Mouse (Mus musculus) left cerebral cortex, postnatal 25 days (tissue): ENCODE measurements at regions not wholly inside any gene's neighbourhood (a gene's known extent, or its start where the extent isn't known, plus 50 kb on each side); places are given as distances from the start of the nearest gene placed in this dataset.

ENCODE experiments used
- DNase-seq, 2 experiments: peaks; one replicate each; pipeline ENCODE4 v3.0.0; 2022; ENCODE audit warnings: low spot score in 2 of 2, mixed read lengths in 1 of 2
- intact Hi-C: fragments of 180-260 bp; cut with DNase I; formaldehyde crosslinking; loops from one replicate; pipeline ENCODE4 v1.15.1; 2025

DNA sequence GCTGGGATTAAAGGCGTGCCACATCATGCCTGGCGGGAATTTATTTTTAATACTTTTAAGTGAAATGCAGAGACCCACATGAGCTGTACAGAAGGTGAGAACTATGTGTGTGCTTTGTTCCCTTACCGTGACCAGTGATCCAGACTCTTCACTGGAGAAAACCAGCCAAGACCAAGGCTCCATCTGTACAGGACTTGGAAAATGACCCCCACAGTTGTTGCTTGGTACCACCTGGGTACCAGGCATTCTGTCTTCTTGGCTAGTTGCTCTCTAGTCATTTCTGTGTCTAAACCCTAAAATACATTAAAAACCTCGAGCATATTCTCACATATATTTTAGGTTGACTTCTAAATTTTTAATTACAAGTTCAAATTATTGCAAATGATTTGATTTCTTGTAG lies 491.5 kb upstream of the Nox3 start:
- DNase-seq, result no peak
- intact Hi-C loops, result no loop called here

DNA sequence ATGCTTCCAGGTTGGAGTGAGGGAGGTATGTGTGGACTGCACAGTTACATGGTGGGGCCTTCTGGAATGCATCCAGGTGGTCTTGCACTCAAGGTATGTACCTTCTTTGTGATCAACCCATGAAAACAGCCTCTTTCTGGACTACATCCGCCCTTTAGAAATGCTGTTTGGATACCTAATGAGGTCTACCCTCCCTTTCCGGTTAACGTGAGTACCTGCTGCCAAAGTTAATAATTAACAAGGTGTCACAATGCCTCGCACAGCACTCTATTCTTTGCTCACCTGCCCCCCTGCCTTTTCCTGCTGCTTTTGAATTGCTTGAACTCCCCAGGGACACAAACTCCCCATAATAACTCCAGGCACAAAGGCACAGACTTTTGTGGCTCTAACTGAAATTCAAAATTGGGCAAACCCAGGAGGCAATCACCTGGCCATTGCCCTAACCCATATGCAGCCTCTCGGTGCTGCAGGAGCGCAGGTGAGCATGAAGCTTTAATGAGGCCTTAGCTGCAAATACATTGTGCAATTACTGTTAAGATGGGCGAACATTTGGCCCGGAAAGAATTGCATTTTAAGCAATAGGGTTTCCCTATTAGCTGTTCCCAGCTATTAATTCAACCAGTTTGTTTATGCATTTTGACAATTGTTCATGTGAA lies 500.9 kb upstream of the Nox3 start:
- intact Hi-C loops, result no loop called here

DNA sequence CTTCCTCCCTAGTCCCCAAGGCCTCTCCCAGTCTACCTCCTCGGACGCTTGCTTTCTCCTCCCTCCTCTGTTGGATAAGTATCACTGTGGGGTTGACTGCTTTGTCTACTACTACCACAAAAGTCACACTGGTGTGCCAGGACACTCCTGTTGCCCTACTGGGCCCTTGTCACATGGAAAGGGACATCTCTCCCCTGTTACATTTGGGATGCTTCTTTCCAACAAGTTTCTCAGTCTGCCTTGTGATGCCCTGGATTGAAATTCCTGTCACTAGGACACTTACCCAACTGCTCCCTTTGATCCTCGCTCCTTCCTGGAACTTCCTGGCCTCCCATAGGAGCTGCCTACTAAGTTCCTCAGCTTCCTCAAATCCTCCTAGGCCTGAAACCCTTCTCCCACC lies 501.9 kb upstream of the Nox3 start:
- intact Hi-C loops, result no loop called here
- no peak for DNase-seq

More for the DNA sequence above, 500.9 kb upstream of the Nox3 start:
- DNase-seq, result no peak

DNA sequence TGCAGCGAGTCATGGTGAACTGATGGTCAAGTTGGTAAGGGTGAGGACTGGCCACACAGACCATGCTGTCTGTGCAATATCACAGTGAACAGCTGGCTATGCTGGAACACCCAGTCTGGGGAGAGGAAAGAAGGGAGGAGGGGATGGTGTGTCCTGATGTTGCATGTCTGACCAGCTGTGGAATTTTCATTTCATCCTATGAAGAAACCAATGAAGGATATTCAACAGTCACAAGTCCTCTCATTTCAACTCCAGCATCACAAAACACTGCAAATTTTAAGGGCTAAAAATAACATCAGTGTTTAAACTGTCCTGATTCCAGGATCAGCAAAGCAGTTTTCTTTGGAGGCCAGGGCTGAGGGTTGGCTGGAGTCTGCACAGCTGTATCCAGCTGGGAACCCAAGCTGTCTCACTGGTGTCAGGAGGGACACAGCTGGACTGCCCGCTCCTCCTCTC lies 503.7 kb upstream of the Nox3 start:
- intact Hi-C loops, result no loop called here
- DNase-seq, result no peak

DNA sequence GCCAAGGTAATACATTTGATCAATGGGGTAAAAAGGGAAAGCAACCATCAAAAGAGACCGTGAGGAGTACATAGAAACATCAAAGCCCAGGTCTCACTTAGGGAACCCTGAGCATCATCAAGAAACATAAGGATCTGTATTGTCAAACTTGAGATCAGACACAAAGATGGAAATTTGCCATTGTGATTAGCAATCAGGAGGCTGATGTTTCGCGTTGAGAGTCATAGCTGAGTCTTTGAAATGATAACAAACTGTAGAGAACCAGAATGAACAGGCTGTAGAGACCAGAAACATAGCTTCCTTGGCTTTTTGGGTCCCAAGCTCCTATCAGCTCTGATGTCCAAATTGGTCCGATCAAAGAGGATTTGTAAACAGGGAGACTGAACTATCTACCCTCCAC lies 505.2 kb upstream of the Nox3 start:
- no peak for DNase-seq
- intact Hi-C loops, result no loop called here

DNA sequence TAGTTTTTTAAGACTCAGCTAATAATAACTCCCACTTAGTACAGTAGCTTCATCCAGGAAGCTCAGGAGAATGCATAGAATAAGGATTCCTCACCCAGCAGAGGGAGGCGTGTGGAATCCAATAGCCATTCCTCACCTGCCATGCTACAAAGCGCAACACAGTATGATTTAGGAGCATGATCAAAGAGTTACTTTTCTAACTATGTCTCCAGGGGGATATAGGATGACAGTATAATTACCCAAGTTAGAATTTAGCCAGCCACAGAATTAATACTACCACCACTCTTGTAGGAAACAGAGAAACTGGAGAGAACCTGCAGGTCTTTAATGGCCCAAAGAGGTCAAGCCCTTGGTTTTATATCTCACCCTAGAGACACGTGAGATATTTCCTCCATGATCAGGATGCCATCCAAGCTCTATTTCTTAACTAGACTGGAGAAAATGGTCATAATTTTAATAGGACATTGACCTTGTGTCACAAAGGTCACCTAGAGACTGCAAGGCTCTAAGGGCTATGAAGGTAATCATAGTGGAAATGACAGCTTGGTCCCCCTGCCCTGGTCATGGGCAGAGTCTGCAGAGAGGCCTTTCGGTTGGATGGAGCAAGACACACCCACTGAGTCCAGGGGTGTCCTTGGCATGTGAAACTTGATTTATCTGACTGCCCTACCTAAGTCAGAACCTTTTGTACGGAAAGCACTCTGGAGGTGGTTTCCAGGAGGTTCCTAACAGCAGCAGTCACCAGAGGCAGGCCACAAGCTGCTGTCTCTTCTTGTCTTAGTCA lies 512.3 kb upstream of the Nox3 start:
- intact Hi-C loops, result no loop called here
- DNase-seq, result no peak

DNA sequence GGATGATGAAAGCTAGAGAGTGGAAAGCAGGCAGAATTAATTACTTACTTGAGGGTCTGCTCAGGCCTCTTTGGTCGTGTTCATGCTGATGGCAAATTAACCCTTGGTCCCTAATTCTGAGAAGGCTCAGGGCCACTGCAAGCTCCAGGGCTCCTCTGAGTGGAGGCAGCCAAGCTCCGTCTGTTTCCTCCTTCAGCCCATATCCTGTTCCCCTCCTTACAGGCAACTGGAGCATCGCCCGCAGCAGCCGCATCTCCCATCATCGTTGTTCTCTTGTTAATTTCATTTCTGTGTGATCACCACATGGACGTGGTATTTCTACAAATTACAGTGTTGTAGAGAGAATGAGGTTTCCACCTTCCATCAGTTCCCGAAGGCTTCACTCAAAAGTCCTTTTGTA lies 513.6 kb upstream of the Nox3 start:
- DNase-seq, result no peak
- intact Hi-C loops, result no loop called here

DNA sequence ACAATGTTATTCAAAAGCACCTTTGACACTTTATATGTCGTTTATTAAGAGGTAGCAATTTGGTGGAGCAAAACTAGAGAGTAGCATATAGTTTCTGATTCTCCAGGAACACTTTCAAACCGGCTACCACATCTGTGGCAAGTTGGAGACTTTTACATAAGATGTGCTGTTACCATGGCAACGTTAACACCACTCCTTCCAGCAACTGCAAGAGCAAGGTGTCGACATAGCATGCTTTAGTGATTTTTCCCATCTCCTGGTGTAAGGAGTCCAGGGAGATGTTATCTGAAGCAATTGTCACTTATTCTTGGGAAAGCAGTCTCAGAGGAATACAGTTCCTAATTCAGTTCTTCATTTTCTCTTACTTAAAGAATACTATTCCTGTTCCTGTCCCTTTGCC lies 516.5 kb upstream of the Nox3 start:
- intact Hi-C loops, result no loop called here
- peak; percentile 44 to 84 for DNase-seq

DNA sequence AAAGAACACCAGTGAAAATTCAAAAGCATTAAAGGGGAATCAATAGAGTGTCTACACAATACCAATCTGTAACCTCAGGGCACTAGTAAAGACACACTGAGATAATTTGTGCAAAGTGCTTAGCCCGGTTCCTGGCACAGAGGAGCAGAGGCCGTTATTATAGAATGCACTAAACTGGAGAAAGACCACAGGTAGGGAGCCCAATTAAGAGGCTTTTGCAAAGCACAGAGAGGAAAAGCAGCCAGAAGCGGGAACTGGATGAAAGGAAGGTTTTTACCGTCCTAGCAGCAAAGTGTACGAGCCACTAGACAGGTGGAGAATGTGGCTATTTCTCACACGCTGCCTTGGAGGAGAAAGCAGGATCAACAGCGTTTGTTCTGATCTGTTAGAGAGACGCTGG lies 518.9 kb upstream of the Nox3 start:
- no peak for DNase-seq
- intact Hi-C loops, result no loop called here

DNA sequence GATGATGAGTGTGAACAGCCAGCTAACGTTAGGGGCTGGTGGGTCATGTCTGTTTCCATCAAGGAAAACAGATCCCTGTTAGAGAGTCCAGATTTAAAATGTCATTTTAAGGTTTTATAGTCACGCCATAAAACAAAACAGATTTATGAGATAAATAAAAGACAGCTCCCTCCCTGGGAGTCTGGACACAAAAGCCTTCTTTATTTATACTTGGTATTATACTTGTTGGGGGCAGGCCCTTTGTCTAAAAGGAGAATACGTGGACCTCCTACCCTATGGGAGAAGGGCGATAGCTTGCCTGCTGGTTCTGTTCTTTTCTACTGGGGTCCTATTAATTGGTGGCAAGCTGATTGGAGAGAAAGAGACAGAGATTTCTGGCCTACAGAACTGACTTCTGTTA lies 520.1 kb upstream of the Nox3 start:
- intact Hi-C loops, result no loop called here
- DNase-seq, result no peak

DNA sequence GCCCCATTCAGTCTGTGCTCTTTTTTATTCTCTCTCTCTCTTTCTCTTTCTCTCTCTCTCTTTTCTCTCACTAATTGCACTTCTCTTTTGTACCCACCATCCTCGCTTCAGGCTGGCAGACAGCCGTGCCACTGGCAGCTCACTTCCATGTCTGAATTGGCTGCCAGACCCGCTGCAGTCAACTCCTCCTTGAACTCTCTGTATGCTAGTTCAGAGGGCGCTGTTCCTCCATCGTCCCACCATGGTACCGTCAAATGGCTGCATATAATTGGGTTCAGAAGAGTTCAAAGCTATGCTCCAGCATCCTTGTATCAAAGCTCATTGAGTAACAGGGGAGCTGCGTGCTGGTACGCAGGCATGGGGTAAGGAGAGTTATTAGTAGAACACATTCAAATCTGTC lies 520.7 kb upstream of the Nox3 start:
- intact Hi-C loops, result no loop called here
- no peak for DNase-seq

DNA sequence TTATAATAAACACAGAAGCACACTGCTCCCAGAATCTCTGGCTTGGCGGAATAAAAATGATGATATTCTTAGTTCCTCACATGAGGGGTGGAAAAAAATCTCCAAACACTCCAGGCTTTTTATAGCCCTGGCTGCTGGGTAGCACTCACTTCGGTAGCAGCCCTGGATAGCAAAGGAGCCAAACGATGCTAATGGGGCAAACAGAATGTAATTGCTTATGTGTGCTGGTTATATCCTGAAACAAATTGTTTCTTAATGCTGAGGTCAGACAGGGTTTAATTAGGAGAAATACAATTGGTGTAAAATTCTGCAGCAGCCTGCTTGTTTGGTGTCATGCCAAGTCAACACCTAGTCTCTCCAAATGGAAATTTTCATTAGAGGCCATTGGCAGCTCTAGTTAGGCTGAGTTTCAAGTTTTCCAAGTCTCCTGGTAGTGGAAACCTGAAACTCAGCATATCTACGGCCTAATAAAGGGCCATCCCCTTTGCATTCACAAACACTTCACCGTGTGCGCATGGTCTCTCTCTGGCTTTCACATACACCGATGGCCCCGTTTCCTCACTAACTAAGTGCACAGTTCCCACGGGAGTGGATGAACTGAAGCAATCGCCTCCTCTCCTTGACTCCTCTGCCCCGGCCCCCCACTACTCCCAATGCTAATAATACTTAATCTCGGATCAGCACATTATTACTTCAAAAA lies 524.8 kb upstream of the Nox3 start:
- intact Hi-C loops, result loop anchor here (5.0 kb wide), 1 partner anchor 161 kb away; no protein-coding TSS in a partner anchor
- peak; percentile 25 to 74 for DNase-seq

DNA sequence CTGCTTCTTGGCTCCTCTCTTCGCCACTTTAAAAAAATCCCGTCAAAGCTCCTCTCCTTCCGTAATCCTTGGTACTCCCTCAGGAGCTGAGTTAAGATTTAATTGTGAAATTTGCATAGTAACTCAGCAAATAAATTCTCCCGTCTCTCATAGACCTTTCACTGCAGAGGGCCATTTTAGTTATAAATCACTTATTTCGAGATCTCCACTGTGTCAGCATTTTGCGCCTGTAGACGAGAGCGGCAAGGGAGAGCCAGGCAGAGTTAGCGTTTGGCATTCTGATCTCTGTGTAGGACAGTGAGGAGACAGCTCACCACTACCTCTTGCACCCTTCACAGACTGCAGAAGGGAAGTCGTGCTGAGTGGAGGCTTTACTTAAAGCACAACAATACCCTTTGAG lies 531.8 kb upstream of the Nox3 start:
- DNase-seq, result no peak
- intact Hi-C loops, result no loop called here

DNA sequence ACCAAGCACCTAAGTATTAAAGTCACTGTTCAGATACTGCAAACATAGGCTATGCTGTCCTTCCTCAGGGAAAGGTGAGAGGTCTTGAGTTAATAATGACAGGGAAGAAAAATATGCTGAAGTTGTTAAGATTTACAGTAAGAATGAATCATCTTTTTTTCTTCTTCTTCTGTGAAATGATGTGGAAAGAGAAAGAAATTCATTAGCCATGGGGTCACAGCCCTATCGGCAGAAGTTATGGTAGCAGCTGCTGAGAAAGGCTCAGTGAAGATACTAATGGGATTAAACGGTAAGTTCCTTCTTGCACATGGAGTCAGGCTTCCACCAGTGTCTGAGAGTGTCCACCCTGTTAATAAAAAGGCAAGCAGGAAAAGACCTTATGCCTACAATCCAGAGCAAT lies 533.9 kb upstream of the Nox3 start:
- no peak for DNase-seq
- intact Hi-C loops, result no loop called here

DNA sequence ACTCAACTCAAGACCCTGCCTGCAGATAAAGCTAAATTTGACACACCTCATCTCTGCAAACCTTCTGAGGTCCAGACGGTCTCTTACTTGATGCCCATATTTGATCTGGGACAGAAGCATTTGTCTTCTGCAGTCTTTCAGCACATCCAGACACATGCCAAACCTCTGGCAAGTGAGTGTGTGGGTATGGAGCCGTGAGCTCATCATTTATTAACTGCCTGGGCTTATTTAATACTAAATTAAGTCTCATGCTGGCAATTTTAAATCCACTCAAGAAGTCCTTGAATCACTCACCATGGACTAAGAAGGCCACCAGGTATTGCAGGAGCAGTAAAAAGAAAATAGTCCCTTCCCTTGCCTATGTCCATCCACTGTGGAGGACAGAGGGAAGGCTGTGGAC lies 554.4 kb upstream of the Nox3 start:
- intact Hi-C loops, result no loop called here
- no peak for DNase-seq

DNA sequence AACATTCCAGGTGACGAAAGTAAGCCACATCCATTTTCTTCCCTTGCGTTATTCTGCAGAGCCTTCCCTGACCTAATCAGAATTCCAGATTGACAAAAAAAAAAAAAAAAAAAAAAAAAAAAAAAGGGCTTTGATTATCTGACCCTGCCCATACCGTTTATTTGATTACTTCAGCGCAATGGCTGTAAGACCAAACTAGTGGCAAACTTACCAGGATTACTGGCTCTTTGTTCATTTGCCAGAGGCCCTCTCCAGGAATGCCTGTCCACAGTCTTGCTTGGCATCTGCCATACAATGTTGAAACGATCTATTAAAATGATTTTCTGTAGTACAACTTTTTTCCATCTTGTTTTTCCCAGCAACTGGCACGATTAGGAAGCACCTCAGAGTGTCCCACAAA lies 569.4 kb upstream of the Nox3 start:
- no peak for DNase-seq
- intact Hi-C loops, result no loop called here

DNA sequence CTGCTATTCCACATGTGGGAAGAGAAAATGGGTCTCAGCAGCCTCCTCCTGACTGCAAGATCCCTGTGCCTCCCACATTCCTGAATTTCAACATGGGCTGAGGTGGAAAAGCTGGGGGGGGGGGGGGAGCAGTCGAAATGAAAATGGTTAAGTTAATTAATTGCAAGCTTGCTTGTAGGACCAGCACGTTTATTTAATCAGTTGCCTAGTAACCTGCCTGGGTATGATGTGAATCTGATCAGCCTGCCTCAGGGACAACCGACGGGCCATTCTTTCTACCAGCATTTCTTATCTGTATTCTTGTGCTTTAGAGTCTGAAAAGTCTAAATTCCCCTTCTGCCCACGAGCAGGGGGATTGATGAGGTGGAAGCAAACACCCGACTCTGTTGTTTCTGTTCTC lies 569.9 kb upstream of the Nox3 start:
- intact Hi-C loops, result no loop called here

DNA sequence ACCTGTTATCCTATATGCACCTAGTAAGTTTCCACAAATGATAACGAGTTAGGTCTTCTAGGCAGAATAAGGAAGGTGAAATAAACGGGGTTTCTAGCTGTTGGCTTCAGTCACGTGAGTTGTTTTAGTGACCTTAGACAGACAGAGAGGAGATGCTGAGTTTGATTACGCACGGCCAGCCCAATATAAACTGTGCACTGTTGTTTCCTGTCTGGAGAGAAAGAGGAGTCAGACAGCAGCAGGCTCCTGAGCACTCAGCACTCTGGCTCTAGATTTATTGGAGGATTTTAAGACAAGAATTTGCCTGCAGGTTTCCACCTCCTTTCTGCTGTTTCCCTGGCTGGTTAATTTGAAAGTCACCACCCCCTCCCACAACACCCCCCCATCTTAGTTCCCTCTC lies 570.4 kb upstream of the Nox3 start:
- intact Hi-C loops, result no loop called here
- no peak for DNase-seq

More for the DNA sequence above, 569.9 kb upstream of the Nox3 start:
- DNase-seq, result no peak

DNA sequence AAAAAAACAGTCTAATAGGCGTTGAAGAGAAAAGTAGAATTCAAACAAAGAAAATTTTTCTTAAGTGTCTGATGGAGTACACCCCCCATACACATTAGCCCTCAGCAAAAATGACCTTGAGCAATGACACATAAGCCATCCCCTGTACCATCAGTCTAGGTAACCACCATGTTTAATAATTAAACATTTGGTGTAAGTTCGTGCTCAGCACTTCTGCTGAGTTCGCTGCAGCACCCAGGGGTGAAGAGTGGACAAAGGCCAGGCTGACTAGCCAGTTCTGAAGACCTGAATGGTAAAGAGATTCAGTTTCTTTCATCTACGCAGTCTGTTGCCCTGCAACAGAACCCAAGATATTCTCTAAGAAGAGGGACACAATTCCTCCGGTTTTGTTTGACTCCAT lies 572.3 kb upstream of the Nox3 start:
- DNase-seq, result no peak
- intact Hi-C loops, result no loop called here

DNA sequence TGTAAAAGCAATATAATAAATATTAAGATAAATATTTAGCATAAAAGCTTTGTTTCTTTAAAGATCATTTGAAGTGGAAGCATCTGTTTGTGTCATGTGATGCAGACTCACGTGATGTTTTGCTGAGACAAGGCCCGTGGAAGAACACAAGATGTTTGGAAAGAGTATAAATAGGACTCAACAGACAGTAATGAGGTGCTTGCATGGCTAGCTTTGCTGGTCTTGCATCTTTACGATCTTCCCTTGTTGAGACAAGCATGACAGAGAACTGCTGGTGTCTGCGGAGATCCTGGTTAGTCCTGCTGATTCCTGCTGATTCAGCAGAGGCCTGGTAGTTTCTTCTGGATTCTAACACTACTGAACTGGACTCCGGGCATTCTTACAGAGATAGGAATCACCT lies 576.4 kb upstream of the Nox3 start:
- DNase-seq, result no peak
- intact Hi-C loops, result no loop called here

DNA sequence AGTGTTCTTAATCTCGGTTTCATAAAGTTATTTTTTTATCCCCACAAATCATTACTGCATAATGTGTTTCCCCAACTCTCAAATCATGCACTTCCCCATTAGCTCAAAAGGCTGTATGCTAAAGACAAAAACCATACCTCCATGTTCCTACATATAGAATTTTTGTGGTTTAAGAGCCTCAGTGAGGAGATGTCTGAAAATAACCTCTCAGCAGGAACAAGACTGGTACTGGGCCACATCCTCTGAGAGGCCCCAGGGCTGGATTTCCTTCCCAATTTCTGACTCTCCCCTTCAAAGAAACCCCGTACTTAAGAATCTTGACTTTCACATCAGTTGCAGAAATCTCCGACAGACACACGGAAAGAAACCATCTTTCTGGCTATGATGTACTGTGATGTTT lies 580.7 kb upstream of the Nox3 start:
- intact Hi-C loops, result no loop called here
- no peak for DNase-seq
